Mouse (Mus musculus) limb, embryonic 11.5 days (tissue): ENCODE measurements around the gene Scn8a. TPM values are rescaled to one million over a fixed set of nuclear protein-coding genes. Genes with fewer than 3 reads are reported as not detected.

Experiments used
- ATAC-seq: fragments of 200-750 bp; cut with Nextera tagmentation; 2 replicates; pipeline ENCODE4 v1.8.0; 2017; ENCODE audit warnings: low read depth; ENCODE audit not compliant: insufficient number of reproducible peaks, low FRiP score, low TSS enrichment
- DNase-seq: peaks from one replicate; pipeline ENCODE4 v3.0.0-alpha.2; 2015; ENCODE audit warnings: low spot score
- H3K27ac ChIP-seq: fragments of 300-500 bp; sonication (generic); replicated peaks from 2 replicates; pipeline ENCODE4 v1.5.1; 2014; ENCODE audit warnings: low read depth, mild to moderate bottlenecking, low read length
- H3K27me3 ChIP-seq: fragments of 300-500 bp; sonication (generic); 2 replicates; pipeline ENCODE4 v1.6.1; 2014; ENCODE audit warnings: mild to moderate bottlenecking, low read length, mixed read lengths; ENCODE audit not compliant: control insufficient read depth, insufficient read depth
- H3K36me3 ChIP-seq: fragments of 300-500 bp; sonication (generic); 2 replicates; pipeline ENCODE4 v1.6.1; 2014; ENCODE audit warnings: mild to moderate bottlenecking, low read length, moderate library complexity, mixed read lengths; ENCODE audit not compliant: control insufficient read depth, insufficient read depth
- H3K4me1 ChIP-seq: fragments of 300-500 bp; sonication (generic); 2 replicates; pipeline ENCODE4 v1.6.1; 2014; ENCODE audit warnings: low read length, mixed read lengths; ENCODE audit not compliant: control insufficient read depth, insufficient read depth
- H3K4me2 ChIP-seq: fragments of 300-500 bp; sonication (generic); 2 replicates; pipeline ENCODE4 v1.6.1; 2014; ENCODE audit warnings: low read depth, mild to moderate bottlenecking, moderate library complexity; ENCODE audit not compliant: severe bottlenecking
- H3K4me3 ChIP-seq: fragments of 300-500 bp; sonication (generic); 2 replicates; pipeline ENCODE4 v1.5.1; 2014; ENCODE audit warnings: low read depth, low read length
- H3K9ac ChIP-seq: fragments of 300-500 bp; sonication (generic); 2 replicates; pipeline ENCODE4 v1.6.1; 2014; ENCODE audit warnings: mild to moderate bottlenecking, low read length
- H3K9me3 ChIP-seq: fragments of 300-500 bp; sonication (generic); 2 replicates; pipeline ENCODE4 v1.6.1; 2016; ENCODE audit warnings: low read length; ENCODE audit not compliant: control insufficient read depth
- WGBS: fragments of 180-500 bp; shearing (Covaris S2); extraction: QIAGEN DNeasy Blood & Tissue Kit; methylation state at CpG from one replicate; pipeline ENCODE4 v1.1.7; 2014; 5-methylcytosine and 5-hydroxymethylcytosine counted together
- polyA plus RNA-seq: library from polyadenylated mRNA; unstranded; fragments of >200 nt; fragmentation: Nextera tagmentation; extraction: Ambion mirVana; gene quantifications from 2 replicates; pipeline ENCODE4 v1.2.1, GENCODE M21; 2014

The Scn8a gene
- polyA plus RNA-seq, 1 experiment from 2014 or later = 4.5 TPM

DNA sequence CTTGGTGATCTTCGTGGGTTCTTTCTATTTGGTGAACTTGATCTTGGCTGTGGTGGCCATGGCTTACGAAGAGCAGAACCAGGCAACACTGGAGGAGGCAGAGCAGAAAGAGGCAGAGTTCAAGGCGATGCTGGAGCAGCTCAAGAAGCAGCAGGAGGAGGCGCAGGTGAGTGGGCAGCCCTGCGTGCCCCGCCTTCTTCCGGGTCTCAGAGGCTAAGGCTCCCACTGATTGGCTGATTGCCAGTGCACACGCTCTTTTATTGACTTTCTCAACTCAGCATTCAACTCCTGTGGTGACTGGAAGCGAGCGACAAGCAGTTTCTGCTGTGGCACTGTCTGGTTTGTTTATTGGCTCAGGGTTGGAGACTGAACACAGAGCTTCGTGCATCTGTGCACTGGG, 103.1 kb downstream of the Scn8a start:
- Histone ChIP-seq H3K4me2 (no peak overlapping the region), H3K27ac (no peak overlapping the region), H3K36me3 (no peaks in the 10 kb centered on the region), H3K9me3 (no peaks in the 10 kb centered on the region), H3K9ac (no peak overlapping the region), H3K4me1 (no peaks in the 10 kb centered on the region), H3K4me3 (no peak overlapping the region), H3K27me3 (no peaks in the 10 kb centered on the region)
- no peak for ATAC-seq
- WGBS = 28% methylated on average over 11 of the region's 11 CpGs
- DNase-seq = peak; percentile 49

DNA sequence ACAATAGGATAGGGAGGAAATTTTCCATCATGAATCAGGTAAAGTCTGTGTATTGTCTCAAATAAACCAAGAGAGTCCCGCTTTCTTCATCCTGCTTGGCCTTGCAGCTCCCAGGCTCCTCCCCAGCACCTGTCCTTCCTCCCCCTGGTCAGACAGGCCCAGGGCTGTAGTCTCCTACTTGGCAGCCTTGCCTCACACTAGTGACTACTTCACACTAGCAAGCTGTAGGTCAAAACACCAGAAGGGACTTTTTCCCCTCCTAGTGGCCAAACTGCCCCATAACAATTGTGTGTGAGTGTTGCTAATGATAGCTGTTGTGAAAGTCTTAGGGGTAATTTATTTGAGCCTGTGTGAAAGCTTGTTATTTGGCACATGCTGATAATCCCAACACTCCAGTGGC, 105.0 kb downstream of the Scn8a start:
- no peak overlapping the region for H3K9ac ChIP-seq
- DNase-seq = no peak
- no peak overlapping the region for H3K4me3 ChIP-seq
- ATAC-seq = no peak
- no peaks in the 10 kb centered on the region for H3K4me1 ChIP-seq
- H3K4me2 ChIP-seq = no peak overlapping the region
- H3K27ac ChIP-seq = no peak overlapping the region
- no peaks in the 10 kb centered on the region for H3K36me3 ChIP-seq
- H3K27me3 ChIP-seq = no peaks in the 10 kb centered on the region
- 82% methylated on average over 1 of the region's 1 CpGs for WGBS
- no peaks in the 10 kb centered on the region for H3K9me3 ChIP-seq

DNA sequence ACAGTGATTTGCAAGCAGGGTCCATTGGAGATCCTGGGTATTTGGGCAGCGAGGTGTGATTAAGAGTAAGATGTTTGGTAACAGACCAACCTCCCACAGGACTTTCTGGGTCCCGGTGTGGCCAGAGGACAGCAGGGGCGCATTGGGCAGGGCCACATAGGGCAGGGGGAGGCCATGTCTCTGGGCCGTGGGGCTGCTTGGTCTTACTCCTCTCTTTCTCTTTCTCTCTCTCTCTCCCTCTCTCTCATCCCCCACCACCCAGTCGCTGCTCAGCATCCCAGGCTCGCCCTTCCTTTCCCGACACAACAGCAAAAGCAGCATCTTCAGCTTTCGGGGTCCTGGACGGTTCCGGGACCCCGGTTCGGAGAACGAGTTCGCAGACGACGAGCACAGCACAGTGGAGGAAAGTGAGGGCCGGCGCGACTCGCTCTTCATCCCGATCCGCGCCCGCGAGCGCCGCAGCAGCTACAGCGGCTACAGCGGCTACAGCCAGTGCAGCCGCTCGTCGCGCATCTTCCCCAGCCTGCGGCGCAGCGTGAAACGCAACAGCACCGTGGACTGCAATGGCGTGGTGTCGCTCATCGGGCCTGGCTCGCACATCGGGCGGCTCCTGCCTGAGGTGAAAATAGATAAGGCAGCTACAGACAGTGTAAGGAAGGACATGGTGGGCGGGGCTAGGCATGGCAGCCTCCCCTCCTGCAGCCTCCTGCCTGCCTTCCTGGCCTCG, 113.9 kb downstream of the Scn8a start:
- peak; percentile 70; the same call in 1 of the 2 replicates for ATAC-seq
- WGBS = under 1% methylated on average over 46 of the region's 46 CpGs

DNA sequence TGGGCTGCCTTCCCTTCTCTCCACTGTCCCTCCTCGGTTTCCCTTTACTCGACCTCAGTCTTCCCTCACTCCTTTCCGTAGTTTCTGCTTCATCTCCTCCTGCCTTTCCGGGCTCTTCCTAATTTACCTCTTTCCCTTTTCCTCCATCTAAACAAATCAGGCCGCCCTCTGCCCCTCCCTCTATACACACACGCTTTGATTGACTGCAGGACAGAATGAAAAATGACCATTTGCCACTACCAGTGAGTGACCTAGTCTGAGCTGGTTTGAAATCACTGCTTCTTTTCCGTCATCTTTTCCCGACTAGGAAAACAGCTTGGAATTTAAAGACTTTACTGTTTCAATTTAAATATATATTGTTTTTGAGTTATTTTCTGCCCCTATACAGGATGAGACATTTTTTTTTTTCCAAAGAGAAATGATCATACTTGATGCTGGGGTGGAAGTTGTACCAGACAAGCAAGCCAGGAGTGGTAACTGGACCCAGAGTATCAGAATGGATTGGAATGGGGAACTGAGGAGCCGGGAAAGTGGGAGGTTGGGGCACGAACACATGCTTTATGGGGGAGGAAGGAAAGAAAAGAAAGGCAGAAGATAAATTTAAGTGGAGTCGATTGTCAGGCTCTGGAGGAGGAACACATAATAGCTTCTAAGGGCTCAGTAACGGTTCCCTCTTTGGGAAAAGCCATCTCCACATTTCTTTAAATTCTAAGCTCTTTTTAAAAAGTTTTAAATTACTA, 114.7 kb downstream of the Scn8a start:
- Histone ChIP-seq H3K9me3 (no peaks in the 10 kb centered on the region), H3K9ac (peak overlapping the region; percentile 45), H3K27ac (no peak overlapping the region), H3K27me3 (0 out of 2 replicates have a peak, but pooled peaks cover 3% of the 10 kb centered on the region), H3K4me2 (peak overlapping the region; percentile 48), H3K4me3 (peak overlapping the region; percentile 65), H3K4me1 (no peaks in the 10 kb centered on the region), H3K36me3 (no peaks in the 10 kb centered on the region)
- no peak for DNase-seq
- WGBS = 19% methylated on average over 12 of the region's 12 CpGs
- no peak for ATAC-seq

More for the DNA sequence above, 113.9 kb downstream of the Scn8a start:
- Histone ChIP-seq H3K36me3 (no peaks in the 10 kb centered on the region), H3K9ac (peak overlapping the region; percentile 45), H3K4me1 (no peaks in the 10 kb centered on the region), H3K4me2 (peak overlapping the region; percentile 48), H3K9me3 (no peaks in the 10 kb centered on the region), H3K27me3 (0 out of 2 replicates have a peak, but pooled peaks cover 3% of the 10 kb centered on the region), H3K27ac (no peak overlapping the region), H3K4me3 (peak overlapping the region; percentile 65)
- peak; percentile 79 for DNase-seq

DNA sequence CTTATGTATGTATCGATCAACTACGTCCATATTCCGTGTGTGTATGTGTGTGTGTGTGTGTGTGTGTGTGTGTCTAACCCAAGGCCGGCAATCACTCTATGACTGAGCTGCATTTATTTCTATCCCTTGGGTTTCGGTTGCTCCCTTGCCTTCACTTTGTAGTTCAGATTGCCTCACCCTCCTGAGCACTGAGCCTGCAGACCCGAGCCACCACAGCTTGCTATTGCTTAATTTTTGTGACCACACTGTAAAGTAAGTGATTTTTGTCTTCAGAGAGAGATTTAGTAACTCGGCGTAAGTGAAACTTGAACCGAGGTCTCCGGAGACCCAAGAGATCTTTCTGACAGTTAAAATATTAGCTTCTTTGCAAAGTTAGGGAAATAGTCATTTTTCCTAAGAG, 116.8 kb downstream of the Scn8a start:
- H3K27ac ChIP-seq = no peak overlapping the region
- no peaks in the 10 kb centered on the region for H3K4me1 ChIP-seq
- no peak overlapping the region for H3K4me3 ChIP-seq
- no peak overlapping the region for H3K4me2 ChIP-seq
- 0 out of 2 replicates have a peak, but pooled peaks cover 3% of the 10 kb centered on the region for H3K27me3 ChIP-seq
- no peak for ATAC-seq
- no peak overlapping the region for H3K9ac ChIP-seq
- H3K9me3 ChIP-seq = no peaks in the 10 kb centered on the region
- WGBS = 90% methylated on average over 10 of the region's 10 CpGs
- DNase-seq = no peak
- no peaks in the 10 kb centered on the region for H3K36me3 ChIP-seq

DNA sequence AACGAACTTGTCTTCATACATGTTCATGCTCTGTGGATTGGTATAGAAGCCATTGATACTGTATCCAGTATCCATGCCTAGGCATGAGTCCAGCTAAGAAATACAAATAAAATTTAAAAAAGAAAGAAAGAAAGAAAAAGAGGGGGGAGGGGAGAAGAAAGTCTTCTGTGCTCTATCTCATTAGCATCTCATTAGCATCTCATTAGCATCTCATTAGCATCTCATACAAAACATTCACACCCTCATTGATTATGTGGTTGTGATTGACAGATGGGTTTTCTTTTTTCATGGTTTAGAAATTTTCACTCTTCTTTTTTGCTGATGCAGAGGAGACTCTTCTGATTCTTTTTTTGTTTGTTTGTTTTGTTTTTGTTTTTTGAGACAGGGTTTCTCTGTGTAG, 117.4 kb downstream of the Scn8a start:
- 93% methylated on average over 1 of the region's 1 CpGs for WGBS
- no peaks in the 10 kb centered on the region for H3K9me3 ChIP-seq
- H3K4me2 ChIP-seq = no peak overlapping the region
- no peak overlapping the region for H3K9ac ChIP-seq
- 0 out of 2 replicates have a peak, but pooled peaks cover 3% of the 10 kb centered on the region for H3K27me3 ChIP-seq
- H3K4me3 ChIP-seq = no peak overlapping the region
- DNase-seq = no peak
- H3K4me1 ChIP-seq = no peaks in the 10 kb centered on the region
- H3K36me3 ChIP-seq = no peaks in the 10 kb centered on the region
- H3K27ac ChIP-seq = no peak overlapping the region
- no peak for ATAC-seq

DNA sequence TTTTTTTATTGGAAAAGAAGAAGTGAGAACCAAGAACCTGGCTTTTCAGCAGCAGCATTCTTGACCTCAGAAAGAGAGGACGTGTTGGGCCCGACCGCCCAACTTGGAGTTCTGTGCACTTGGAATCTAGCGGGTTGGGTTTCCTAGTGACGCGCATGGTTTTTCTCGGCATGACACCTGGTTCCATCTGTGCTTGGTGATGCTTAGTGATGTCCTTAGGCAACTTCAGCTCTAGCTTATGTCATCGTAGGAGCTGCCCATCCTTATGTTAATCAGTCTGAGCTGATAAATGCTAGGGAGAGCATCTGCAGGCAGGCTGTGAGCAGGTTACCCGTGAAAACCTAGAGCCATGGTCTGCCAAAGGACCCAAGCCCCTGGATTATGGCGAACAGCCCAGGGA, 120.6 kb downstream of the Scn8a start:
- Histone ChIP-seq H3K27me3 (no peaks in the 10 kb centered on the region), H3K4me3 (no peak overlapping the region), H3K36me3 (no peaks in the 10 kb centered on the region), H3K9ac (no peak overlapping the region), H3K9me3 (no peaks in the 10 kb centered on the region), H3K4me2 (no peak overlapping the region), H3K4me1 (no peaks in the 10 kb centered on the region), H3K27ac (no peak overlapping the region)
- 91% methylated on average over 10 of the region's 10 CpGs for WGBS
- DNase-seq = no peak
- no peak for ATAC-seq

DNA sequence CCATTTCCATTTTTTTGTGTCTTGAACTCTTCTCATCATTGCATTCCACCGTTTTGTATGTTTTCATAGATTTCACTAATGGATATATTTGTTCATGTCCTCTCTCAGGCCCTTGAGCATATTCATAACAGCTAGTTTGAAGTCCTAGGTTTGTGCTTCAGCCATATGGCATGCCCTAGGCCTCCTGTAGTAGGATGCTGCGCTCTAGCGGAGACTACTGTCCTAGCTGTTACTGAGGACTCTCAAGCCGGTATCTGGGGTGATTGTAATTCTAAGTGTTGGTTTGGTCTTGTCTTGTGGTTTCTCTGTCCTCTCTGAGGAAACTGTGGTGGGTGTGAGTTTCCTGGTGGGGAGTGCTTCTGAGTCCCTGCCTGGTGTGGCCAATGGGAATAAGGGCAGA, 127.4 kb downstream of the Scn8a start:
- ATAC-seq (no peak), DNase-seq (peak; percentile 53)
- no peaks in the 10 kb centered on the region for H3K4me1 ChIP-seq
- H3K9ac ChIP-seq = no peak overlapping the region
- no peaks in the 10 kb centered on the region for H3K36me3 ChIP-seq
- no peak overlapping the region for H3K4me3 ChIP-seq
- no peak overlapping the region for H3K27ac ChIP-seq
- WGBS = 25% methylated on average over 4 of the region's 4 CpGs
- H3K4me2 ChIP-seq = no peak overlapping the region
- no peaks in the 10 kb centered on the region for H3K9me3 ChIP-seq
- no peaks in the 10 kb centered on the region for H3K27me3 ChIP-seq
